Mouse (Mus musculus): ENCODE measurements at regions not wholly inside any gene's neighbourhood (a gene's known extent, or its start where the extent isn't known, plus 50 kb on each side); places are given as distances from the start of the nearest gene placed in this dataset.
A peak's percentile ranks its signal among the peaks of the same experiment; 100 is the strongest.

- no peak for DNase-seq
Observed at GRCm38 (mm10) chr12:25169611-25170010, 72.7 kb upstream of the Id2 start.

- no peak for DNase-seq
Observed at GRCm38 (mm10) chr12:25168213-25168545, 71.2 kb upstream of the Id2 start.

- DNase-seq, result peak; percentile 14
Observed at GRCm38 (mm10) chr12:25167504-25168212, 70.7 kb upstream of the Id2 start.

DNA sequence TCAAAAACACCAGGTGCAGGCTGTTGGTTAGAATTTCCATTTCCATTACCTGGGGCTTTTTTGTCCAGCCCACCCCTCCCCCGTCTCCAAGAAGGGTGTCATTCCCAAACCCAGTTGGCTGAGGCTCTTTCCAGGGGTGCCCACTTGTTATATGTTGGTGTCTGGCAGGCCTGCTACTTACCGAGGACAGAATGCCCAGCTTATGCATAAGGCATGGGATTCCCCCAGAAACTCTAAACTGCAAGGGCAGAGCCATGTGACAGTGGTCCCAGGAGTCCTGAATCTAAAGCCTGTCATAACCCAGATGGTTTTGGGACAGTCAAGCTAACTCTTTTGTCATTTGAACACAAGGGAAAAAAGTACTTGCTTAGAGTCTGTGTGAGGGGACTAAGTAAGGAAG lies 69.6 kb upstream of the Id2 start:
- no peak for DNase-seq

DNA sequence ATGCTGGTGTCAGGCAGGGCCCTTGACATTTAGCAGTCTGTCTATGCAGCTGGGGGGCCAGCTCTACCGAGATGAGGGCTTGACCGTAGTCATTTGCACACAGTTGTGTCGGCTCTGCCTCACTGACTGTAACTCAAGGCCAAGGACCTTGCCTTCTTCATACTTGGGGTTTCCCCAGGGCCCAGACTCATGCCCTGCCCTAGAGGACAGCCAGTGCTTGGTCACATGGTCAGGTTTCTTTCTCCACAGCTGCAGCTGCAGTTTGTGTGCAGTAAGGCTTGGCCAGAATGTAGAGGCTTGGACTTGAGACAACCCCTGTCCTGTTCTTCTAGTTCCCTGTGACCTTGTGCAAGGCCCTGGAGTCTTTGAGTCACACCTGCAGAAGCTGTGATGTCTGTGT lies 68.7 kb upstream of the Id2 start:
- no peak for DNase-seq

DNA sequence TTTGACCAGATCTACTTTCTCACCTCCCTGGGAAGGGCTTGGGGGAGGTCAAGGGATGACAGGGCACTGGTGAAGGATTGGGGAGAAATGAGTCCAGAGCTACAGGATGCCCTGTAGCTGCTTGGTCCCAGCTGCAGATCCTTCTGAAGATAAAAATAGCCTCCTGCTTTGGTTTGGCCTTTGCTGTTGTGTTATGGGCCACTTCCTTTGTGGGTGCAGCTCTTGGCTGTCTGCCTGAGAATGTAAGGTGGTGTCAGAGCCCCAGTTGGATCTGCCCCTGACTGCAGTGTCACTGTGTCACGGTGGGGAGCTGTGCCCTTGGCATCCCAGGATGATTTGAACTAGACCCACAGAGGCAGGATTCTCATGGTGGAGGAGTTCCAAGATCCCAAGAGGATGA lies 67.8 kb upstream of the Id2 start:
- DNase-seq, result peak; percentile 44

GRCm38 (mm10) chr12:25163541-25163940 lies 66.6 kb upstream of the Id2 start:
- no peak for DNase-seq

DNA sequence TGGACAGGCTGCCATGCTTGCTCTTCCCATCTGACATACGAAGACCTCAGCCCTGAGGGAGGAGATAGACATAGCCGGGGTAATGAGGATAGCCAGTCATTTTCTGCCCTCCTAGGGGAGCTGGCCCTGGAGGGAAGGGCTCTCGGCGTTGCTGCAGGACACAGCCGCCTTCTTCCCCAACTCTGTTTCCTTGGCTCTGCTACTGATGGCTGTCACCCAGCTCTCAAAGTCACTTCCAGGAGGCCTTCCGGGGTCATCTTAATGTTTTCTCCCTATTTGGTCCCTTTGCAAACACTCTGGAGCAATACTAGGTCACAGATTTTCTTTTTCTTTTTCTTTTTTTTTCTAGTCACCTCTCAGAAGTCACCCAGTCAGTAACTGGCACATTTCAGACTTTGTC lies 65.9 kb upstream of the Id2 start:
- DNase-seq, result no peak

DNA sequence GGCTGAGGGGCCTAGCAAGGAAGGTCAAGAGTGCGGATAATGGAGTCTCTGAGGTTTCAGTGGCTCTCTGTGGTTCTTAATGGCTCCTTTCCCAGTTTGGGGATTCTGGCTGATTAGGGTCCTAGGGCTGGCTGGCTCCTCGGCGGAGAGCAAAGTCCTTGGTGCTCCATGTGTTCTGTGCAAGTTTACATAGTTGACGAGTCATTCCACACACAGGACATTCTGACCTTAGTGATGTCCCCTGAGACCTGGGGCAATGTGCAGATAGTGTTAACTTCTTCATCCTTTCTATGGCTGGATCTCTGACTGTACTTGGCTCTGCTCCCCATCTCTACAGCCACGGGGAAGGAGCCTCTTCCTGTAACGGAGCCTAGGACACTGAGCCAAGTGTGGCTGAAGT lies 65.0 kb upstream of the Id2 start:
- no peak for DNase-seq

- no peak for DNase-seq
Observed at GRCm38 (mm10) chr12:25160990-25161843, 64.3 kb upstream of the Id2 start.

DNA sequence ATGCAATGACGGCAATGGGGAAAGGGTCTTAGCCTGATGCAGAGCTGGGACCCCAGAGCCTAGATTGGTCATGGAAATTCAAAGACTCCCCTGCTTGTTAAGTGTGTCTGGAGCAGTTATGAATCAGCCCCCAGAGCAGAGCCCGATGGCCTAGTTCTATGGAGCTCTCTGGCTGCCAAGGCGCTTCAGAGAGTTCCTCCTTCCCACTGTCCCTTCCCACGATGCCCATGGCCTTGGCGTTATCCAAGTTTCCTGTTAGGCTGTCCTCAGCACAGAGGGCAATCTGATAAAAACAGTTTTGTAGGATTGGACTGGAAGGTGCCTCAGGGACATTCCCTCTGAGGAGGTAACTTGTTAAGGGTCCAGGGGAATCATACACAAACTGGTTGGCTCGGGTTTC lies 62.2 kb upstream of the Id2 start:
- no peak for DNase-seq

- DNase-seq, result no peak
Observed at GRCm38 (mm10) chr12:25157238-25157637, 60.3 kb upstream of the Id2 start.

- DNase-seq, result no peak
Observed at GRCm38 (mm10) chr12:25155396-25155795, 58.5 kb upstream of the Id2 start.

DNA sequence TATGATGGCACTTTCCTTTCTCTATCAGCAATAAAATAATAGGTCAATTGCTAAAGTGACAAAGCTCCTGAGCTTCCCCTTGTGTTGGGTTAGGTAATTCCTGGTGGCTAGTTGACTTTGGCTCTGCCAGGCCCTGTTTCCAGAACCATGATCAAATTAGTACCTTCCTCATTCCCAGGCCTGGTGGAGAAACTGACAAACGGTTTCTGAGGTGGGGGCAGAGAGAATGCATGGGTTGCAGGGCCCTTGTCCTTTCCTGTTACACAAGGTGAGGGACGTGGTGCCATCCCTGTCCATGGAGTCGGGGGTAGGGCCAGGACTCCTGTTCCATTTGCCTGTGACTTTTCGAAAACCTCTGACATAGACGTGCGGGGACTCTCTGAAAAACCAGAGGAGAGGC lies 51.2 kb upstream of the Id2 start:
- no peak for DNase-seq

Data from thymus, postnatal 25 days (tissue).